Mouse (Mus musculus): ENCODE results near the gene Ntn4.

The Ntn4 gene

GRCm38 (mm10) chr10:93730514-93730913, 90.0 kb downstream of the Ntn4 start:
- no peak for DNase-seq (ENCODE audit: low spot score in 2 of 2)

DNA sequence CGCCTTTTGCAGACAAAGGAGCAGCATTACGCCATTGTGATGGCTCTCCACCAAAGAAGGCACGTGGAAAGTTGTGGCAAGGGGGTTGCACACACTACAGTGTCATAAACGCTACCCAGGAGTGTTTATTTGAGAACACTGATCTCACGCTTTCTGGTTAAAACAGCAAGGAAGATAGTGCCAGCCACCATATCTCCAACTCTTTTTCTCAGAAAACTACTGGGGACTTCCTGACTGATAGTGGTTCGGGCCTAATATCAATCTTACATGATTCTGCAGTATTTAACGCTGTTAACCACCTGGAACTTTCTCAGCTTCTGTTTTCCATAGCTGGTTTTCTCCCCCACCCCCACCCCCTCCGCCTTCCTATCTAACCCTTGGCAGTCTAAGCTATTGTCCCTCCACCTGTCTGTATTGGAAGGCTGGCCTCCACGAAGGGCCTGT, 90.8 kb downstream of the Ntn4 start:
- no peak for DNase-seq (ENCODE audit: low spot score in 2 of 2)

DNA sequence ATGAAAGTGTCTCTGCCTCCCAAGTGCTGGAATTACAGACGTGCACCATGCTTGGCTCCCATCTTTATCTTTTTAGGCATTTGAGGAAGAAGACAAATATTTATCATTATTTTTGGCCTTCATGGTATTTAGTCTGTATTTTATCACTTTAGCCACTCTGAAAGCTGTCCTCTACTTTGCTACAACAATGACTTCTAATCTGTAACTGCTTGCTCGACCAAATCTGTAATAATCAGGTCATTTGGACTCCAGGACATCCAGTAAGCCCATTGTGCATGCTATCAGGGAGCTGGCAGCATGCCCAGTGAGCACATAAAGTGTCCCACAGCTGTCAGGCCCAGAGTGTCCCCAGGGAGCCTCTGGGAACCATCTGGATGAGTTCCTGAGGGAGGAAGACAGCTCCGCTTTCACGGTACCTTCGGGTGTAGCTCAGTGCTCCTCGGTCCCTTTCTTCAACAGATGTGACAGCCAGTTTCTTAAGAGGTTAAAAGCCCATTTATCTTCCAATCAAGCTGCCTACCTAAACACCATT, 95.7 kb downstream of the Ntn4 start:
- DNase-seq (ENCODE audit: low spot score in 2 of 2): no peak

GRCm38 (mm10) chr10:93737080-93737479, 96.6 kb downstream of the Ntn4 start:
- DNase-seq (ENCODE audit: low spot score in 2 of 2): no peak

DNA sequence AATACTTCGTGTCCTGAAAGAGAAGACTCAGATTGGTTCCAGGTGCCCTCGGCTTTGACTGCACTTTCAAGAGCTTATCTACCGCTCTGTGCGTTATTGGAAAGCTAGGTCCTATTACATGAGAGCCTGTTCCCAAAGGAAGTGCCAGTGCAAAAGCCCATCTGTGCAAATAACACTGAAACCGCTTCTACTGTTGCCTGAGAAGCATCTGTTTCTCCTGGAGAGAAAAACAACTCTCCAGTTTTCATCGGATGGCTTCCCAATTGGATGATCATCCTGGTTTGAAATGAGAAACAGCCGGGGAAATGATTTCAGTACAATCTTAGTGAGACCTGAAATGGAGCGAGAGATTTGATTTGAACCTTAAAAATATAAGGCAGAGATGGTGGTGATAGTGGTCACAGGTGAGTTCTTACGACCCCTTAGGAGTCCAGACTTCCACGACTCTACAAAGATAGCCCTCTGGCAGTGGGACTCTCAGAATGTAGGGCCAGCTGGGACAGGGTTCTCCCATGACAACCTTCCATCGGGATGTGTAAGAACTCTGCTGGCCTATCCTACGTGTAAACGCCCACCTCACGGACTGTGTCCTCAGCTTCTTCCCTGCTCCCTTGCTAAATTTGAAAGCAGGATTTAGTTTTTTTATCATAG, 101.1 kb downstream of the Ntn4 start:
- DNase-seq (ENCODE audit: low spot score in 2 of 2): no peak

DNA sequence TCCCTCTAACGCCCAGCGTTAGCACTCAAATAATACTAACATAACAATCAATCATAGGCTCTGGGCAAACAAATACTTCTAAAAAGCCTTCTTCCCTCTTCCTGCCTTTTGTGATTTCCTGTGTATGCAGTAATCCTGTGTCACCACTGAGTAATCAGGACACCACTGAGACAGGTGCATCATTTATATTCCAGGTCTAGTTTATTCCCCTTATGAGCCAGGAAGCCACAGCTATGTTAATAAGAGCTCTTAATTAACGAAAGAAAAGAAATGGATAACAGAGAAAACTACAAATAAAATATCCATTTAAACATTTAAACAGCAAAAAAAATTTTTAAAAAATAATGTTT, 101.6 kb downstream of the Ntn4 start:
- no peak for DNase-seq (ENCODE audit: low spot score in 2 of 2)

DNA sequence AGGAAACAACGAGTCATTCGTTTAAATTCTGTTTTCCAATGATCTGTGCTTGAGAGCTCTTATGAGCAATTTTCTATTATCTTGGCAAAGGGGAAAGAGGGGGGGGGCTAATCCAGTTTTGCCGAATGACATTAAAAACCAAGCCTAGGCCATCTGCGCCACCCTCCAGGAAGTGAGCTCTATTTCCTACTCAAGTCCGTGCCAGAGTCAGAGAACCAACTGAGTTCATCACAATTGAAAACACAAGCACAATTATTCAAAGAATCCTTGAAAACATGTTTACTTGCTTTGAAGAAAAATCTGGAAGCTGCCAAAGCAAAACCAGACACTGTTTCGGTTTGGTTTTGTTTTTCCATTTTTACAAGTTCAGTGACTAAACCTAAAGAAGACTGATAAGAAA, 102.1 kb downstream of the Ntn4 start:
- DNase-seq (ENCODE audit: low spot score in 2 of 2): no peak

DNA sequence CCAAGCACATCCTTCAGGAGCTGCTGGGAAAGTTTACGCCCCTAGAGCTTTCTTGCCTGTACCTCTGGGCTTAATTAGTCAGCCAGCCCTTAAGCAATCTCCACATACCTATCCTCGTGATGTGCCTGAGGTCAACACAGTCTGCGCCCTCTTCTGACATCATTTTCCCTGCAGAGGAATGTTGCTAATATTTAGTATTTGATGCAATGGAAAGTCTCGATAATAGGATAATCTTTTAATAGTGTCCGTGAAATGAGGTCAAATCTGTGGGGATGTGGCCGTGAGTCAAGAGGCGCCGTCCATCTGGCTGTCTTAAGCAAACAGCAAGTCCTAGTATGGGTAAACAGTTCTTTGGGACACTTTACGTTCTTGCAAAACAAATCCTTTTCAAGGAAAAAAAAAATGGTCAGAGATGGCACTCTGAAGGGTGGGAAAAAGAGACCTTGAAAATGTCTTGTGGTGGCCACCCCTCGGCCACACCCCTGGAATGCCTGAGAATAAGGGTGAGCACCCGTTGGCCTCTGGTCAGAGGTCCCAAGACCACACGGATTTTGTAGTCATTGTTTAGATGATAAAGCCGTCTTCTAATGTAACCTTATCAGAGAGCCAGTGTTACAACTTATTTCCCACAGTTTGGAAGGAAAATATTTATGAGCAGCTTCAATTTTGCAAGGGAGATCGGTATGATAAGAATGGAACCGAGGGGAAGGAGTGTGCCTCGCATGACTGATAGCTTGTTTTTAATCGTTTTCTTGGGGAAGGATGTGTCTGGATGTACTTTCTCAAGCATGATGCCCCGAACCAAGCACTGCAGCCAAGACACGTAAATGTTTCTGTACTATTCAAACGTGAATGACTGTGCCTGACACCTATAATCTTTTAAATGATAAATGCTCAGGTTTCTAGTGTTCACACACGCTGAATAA, 109.0 kb downstream of the Ntn4 start:
- no peak for DNase-seq (ENCODE audit: low spot score in 2 of 2)

GRCm38 (mm10) chr10:93751302-93751701, 110.8 kb downstream of the Ntn4 start:
- DNase-seq (ENCODE audit: low spot score in 2 of 2): no peak

GRCm38 (mm10) chr10:93753711-93754391, 113.4 kb downstream of the Ntn4 start:
- DNase-seq (ENCODE audit: low spot score in 2 of 2): no peak

DNA sequence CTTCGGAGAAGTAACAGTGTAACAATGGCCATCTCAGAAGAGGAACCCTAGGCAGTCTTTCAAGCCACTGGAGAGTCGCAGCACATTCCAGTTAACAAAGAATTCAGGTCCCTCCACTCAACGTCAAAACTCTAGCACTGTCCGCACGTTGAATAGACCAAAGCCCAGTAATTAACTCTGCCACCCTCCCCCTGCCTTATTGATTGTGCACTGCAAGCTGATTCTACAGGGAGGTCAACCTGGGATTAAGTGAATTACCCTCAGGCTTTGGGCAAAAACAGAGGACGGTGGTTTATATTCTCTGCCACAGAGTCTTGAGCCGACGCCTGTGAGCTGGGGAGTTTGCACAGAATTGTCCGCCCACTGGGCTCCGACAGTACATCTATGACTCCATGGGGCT, 115.7 kb downstream of the Ntn4 start:
- no peak for DNase-seq (ENCODE audit: low spot score in 2 of 2)

DNA sequence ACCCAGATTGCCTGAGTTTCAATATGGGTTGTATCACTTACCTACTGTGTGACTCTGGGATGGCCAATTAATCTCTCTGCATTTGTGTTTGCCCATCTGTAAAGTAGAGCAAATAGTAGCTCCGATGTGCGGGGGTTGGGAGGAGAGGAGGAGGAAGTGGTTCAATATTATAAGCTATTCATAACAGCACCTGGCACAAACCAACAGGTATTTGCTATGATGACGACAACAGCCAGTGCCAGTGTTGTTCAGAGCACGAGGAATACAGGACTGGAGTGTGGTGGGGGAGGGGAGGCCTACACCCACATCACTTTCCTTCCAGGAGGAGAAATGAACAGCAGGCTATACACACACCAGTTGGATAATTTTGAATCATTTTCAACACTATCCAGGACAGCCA, 119.2 kb downstream of the Ntn4 start:
- DNase-seq (ENCODE audit: low spot score in 2 of 2): peak; percentile 63 to 69

DNA sequence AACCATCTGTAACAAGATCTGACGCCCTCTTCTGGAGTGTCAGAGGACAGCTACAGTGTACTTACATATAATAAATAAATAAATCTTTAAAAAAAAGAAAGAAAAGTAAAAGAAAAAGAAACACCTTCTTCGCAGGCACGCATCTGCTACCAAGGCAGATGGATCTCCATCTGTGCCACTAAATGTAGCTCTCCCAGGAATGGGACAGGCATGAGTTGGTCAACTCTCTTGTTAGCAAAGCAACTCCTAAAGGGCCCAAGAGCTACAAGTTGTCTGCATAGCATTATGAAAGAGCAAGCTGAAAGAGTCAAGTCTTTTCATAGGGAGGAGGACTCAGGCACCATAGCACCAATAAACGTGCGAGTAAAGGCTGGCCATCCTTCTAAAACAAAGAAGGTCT, 119.9 kb downstream of the Ntn4 start:
- peak; percentile 34 to 40 for DNase-seq (ENCODE audit: low spot score in 2 of 2)

DNA sequence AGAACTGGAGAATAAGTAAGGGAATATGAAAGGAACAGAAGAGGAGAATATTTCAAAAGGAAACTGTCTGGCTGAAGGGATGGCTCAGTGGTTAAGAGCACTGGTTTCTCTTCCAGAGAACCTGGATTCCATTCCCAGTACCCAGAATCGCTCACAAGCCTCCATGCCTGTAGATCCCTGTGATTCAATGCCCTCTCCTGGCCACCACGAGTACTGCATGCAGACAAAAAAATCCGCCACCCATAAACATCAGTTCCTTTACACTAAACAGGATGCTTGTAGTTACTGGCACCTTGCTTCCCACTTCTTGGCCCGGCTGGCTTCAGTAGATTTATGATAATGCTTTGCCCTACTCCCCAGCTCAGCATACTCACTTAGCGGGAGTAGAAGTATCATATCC, 122.6 kb downstream of the Ntn4 start:
- no peak for DNase-seq (ENCODE audit: low spot score in 2 of 2)

GRCm38 (mm10) chr10:93766221-93766620, 125.7 kb downstream of the Ntn4 start:
- DNase-seq (ENCODE audit: low spot score in 2 of 2): no peak

DNA sequence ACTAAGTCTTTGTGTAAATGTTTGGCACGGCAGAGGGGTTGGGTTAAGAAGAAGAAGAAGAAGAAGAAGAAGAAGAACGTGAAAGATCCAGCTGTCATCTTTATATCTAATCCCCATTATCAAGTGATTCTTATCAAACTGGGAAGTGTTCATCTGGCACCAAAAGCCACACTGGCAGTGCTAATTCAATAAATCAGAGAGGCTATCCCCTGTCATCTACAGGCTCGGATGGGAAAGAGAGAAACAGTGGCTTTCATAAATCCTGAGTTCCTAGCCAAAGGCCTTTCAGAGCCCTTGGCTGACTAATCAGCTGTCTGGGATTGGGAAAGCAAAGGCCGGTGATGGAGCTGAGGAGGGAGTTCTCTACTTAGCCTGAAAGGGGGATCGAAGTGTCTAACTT, 126.8 kb downstream of the Ntn4 start:
- DNase-seq (ENCODE audit: low spot score in 2 of 2): no peak

DNA sequence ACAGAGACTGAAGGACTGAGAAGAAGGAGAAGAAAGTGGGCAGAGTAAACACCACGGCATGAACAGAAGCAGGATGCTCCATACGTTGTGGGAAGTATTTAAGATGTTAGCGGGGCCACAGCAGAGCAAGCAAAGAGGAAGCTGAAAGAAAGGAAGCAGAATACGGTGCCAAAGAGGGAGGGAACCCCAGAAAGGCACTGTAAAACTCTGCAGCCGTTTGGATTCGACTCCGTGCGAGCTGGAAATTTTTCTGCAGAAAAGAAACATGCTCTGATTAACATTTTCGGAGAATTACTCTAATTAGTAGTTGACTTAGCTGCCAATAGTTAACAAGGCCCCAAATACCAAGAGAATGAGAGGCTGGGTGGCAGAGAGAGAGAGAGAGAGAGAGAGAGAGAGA, 127.7 kb downstream of the Ntn4 start:
- no peak for DNase-seq (ENCODE audit: low spot score in 2 of 2)

DNA sequence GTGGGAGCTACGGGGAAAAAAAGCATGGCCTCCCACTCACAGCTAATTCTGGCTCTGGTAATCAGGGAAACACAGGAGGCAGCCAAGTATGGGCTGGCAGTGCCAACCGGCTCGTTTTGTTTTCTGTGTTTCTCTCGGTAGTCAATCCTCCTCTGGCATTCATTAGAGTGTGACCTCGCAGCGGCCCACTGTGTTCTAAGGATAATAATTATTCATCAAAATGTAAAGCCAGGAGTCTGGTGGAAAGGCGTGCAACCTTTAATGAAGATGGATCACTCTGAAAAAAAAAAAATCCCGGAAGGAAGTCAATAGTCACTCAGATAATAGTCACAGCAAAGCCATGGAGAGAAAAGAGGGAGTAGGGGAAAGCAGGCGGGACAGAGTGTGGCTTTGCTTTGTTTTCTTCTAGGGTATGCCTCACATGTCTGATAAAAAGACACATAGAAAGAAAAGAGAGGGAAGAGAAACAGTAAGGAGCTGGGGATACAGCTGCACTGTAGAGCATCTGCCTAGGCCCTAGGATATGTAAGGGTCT, 131.5 kb downstream of the Ntn4 start:
- peak; percentile 74 to 76 for DNase-seq (ENCODE audit: low spot score in 2 of 2)

DNA sequence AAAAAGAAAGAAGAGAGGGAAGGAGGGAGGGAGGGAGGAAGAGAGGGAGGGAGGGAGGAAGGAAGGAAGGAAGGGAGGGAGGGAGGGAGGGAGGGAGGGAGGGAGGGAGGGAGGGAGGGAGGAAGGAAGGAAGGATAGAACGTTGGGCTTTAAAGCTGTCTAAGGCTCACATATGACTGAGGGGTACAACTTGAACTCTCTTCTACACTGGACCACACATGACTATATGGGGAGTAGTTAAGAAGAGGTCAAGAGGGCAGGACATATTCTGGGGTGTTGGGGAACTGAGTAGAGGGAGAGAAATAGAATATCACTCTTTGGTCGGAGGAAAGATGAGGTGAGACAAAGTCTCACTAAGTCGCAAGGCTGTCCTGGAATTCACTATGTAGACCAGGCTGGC, 132.0 kb downstream of the Ntn4 start:
- DNase-seq (ENCODE audit: low spot score in 2 of 2): no peak

DNA sequence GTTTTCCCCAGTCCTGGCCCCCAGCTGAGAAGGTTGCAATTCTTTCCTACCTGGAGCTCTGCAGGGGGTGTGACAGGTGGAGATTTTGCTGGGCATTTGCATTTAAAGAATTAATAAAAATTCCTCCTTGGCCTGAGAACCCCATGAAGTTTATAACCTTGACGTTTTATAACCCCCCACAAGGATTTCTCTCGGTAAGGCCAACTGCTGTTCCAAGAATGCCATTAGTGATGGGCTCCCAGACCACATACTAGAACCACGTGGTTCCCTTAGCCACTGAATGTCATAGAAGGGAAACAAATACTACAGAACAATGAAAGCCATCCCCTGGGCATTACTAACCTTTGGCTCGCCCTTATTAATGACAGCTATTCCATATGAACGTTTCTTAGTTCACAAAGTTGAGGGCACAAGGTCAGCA, 136.3 kb downstream of the Ntn4 start:
- DNase-seq (ENCODE audit: low spot score in 2 of 2): no peak

GRCm38 (mm10) chr10:93777372-93777771, 136.9 kb downstream of the Ntn4 start:
- peak; percentile 60 to 62 for DNase-seq (ENCODE audit: low spot score in 2 of 2)
